Mouse (Mus musculus): Measurements from ENCODE around the gene Gsta1. TPM values are rescaled to one million over a fixed set of nuclear protein-coding genes. Genes with fewer than 3 reads are reported as not detected.
A peak's percentile ranks its signal among the peaks of the same experiment; 100 is the strongest.
"Not testable (repeated sequence)": the region's sequence is repeated elsewhere in the genome, so short reads cannot be mapped to it uniquely, and the experiment has no call there.

Gene Gsta1
- polyA plus RNA-seq, 1 experiment from 2014 or later = not detected

DNA sequence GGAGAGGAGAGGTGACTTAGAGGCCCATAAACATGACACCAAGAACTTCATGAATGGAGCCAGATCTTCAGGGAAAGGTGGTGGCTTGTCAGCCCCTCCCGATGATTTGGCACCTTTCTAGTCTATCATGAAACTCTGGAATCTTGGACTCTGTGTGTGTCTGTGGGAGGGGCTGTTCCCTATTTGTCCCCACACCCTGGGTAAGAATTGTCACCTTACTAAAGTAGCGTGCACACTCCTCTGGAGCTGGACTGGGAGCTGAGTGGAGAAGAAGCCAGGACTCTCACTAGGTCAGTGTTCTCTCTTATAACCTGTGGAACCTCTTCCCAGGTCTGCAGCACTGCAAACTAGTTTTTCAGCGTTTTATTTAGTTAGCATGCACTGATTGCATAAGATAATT, 26.5 kb downstream of the Gsta1 start, which contains the start of gene Gm3776:
Gm3776 (plus strand) TSS at position 216 of the 400 bp plus-strand sequence.
- not testable (repeated sequence) for H3K27me3 ChIP-seq; H3K9me3 ChIP-seq; H3K4me2 ChIP-seq; ATAC-seq (ENCODE audit: low read depth); H3K9ac ChIP-seq; H3K27ac ChIP-seq (replicated peaks); H3K36me3 ChIP-seq; H3K4me3 ChIP-seq; H3K4me1 ChIP-seq (replicated peaks)
- 75% methylated on average over 2 of the region's 3 CpGs for WGBS

GRCm38 (mm10) chr9:78259688-78260087, 29.2 kb downstream of the Gsta1 start:
- not testable (repeated sequence) for H3K27ac ChIP-seq (replicated peaks); H3K9me3 ChIP-seq; H3K4me2 ChIP-seq; H3K27me3 ChIP-seq; H3K36me3 ChIP-seq; H3K4me3 ChIP-seq; H3K4me1 ChIP-seq (replicated peaks); H3K9ac ChIP-seq
- 0% methylated on average over 1 of the region's 6 CpGs for WGBS
- ATAC-seq (ENCODE audit: low read depth) = peak; percentile 47

DNA sequence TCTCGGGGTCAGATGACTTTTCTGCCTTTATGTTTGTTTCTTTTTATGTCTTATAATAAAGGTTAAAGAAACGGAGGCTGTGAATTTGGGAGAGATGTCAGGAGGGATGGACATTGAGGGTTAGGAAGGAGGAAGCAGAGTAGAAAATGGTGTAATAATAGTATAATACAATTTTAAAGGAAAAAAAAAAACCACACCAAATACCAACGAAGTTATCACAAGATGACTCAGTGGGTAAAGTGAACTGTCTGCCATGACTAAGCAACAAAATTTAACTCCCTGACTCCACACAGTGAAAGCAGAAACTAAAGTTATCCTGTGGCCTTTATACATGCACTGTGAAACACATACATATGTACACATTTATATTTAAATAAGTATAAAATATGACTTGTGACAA, 40.5 kb downstream of the Gsta1 start:
- H3K4me1 ChIP-seq (replicated peaks); H3K9me3 ChIP-seq: not testable (repeated sequence)
- WGBS = 89% methylated on average over 3 of the region's 3 CpGs

DNA sequence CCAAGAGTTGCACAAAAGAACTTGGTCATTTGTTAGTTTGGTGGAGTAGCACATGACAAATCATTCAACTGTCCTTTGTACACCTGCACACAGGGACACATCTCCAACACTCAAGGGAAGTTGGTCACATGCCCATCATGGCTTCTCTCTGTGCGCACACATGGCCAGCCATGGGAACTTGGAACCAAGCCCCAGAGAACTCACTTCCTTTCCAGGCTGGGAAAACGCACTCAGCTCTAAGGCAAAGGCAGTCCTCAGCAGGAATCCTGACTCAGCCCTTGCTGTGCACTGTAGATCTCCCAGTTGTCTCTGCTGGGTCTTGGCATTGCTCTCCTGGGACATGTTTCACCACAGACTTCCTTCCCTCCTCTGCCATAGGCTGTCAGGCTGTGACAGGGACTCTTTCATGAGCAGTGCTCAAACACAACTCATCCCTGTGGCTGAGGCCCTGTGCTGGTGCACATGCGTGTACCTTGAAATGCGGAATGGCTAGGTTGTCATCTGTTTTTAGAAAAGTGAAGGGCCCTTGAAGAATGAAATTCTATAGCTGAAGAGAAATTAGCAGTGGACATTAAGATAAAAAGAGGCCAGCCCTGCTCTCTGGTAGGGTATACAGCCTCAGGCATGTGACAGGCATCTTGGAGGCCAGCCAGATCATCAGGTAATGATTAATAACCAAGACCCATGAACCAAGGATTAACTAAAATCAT, 51.7 kb downstream of the Gsta1 start:
- H3K27ac ChIP-seq (replicated peaks); H3K9ac ChIP-seq; H3K4me3 ChIP-seq; H3K36me3 ChIP-seq; H3K27me3 ChIP-seq; H3K4me1 ChIP-seq (replicated peaks); ATAC-seq (ENCODE audit: low read depth); H3K9me3 ChIP-seq; H3K4me2 ChIP-seq: not testable (repeated sequence)
- 91% methylated on average over 4 of the region's 4 CpGs for WGBS

More for the DNA sequence above, 40.5 kb downstream of the Gsta1 start:
- not testable (repeated sequence) for H3K4me3 ChIP-seq; H3K4me2 ChIP-seq; H3K27me3 ChIP-seq; ATAC-seq (ENCODE audit: low read depth); H3K36me3 ChIP-seq; H3K27ac ChIP-seq (replicated peaks); H3K9ac ChIP-seq

DNA sequence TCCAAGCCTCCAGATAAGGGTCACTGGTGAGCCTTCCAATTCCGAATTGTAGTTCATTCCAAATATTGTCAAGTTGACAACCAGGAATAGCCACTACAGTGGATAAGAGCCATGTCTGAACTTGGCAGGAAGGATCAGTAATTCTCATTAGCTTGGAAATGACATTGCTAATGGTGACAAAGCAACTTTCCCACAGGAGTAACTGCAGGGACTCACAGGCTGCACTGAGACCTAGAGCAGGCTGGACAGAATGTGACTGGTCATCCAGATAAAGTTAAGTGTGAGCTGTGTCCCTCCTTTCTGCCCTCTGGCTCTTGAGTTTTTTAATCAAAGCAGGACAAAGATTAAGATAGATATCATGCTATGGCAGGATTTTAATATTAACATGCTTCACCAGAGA, 58.6 kb downstream of the Gsta1 start:
- H3K9me3 ChIP-seq; H3K4me1 ChIP-seq (replicated peaks); H3K27ac ChIP-seq (replicated peaks); ATAC-seq (ENCODE audit: low read depth); H3K27me3 ChIP-seq; H3K4me3 ChIP-seq; H3K9ac ChIP-seq; H3K36me3 ChIP-seq; H3K4me2 ChIP-seq: not testable (repeated sequence)
- WGBS = 89% methylated on average over 1 of the region's 1 CpGs

- H3K4me1 ChIP-seq (replicated peaks); H3K27ac ChIP-seq (replicated peaks); H3K4me3 ChIP-seq; H3K4me2 ChIP-seq; H3K9me3 ChIP-seq; H3K27me3 ChIP-seq; H3K36me3 ChIP-seq; H3K9ac ChIP-seq; ATAC-seq (ENCODE audit: low read depth): not testable (repeated sequence)
- 87% methylated on average over 3 of the region's 3 CpGs for WGBS
Measured at GRCm38 (mm10) chr9:78289723-78290122, 59.3 kb downstream of the Gsta1 start, which contains the start of gene Gm10639. TSS of gene Gm10639 (plus strand) at chr9:78289923.

Other genes starting within 250 kb of the Gsta1 start
- gene Gcm1, start 178.7 kb upstream of the Gsta1 start, polyA plus RNA-seq (2015; fragmentation: Nextera tagmentation; extraction: Ambion mirVana) = not detected in 2 replicates
- 67.7 and 70.0 TPM in 2 replicates for gene Fbxo9, start 121.6 kb upstream of the Gsta1 start, polyA plus RNA-seq (2015; fragmentation: Nextera tagmentation; extraction: Ambion mirVana)
- 37.3 and 40.5 TPM in 2 replicates for gene Ick, start 121.5 kb upstream of the Gsta1 start, polyA plus RNA-seq (2015; fragmentation: Nextera tagmentation; extraction: Ambion mirVana)
- gene Gsta4, start 47.9 kb upstream of the Gsta1 start, polyA plus RNA-seq (2015; fragmentation: Nextera tagmentation; extraction: Ambion mirVana) = 29.2 and 35.4 TPM in 2 replicates
- not detected in 2 replicates for gene Gm3776, start 26.5 kb downstream of the Gsta1 start, polyA plus RNA-seq (2015; fragmentation: Nextera tagmentation; extraction: Ambion mirVana)
- gene Gm10639, start 59.3 kb downstream of the Gsta1 start, polyA plus RNA-seq (2015; fragmentation: Nextera tagmentation; extraction: Ambion mirVana) = not detected in 2 replicates
- not detected in 2 replicates for gene Omt2a, start 84.1 kb downstream of the Gsta1 start, polyA plus RNA-seq (2015; fragmentation: Nextera tagmentation; extraction: Ambion mirVana)
- not detected in 2 replicates for gene Omt2b, start 96.9 kb downstream of the Gsta1 start, polyA plus RNA-seq (2015; fragmentation: Nextera tagmentation; extraction: Ambion mirVana)
- gene Gsta2, start 125.1 kb downstream of the Gsta1 start, polyA plus RNA-seq (2015; fragmentation: Nextera tagmentation; extraction: Ambion mirVana) = not detected in 2 replicates
- 1.9 TPM in 2 replicates for gene Dppa5a, start 137.5 kb downstream of the Gsta1 start, polyA plus RNA-seq (2015; fragmentation: Nextera tagmentation; extraction: Ambion mirVana)
- gene Ooep, start 148.1 kb downstream of the Gsta1 start, polyA plus RNA-seq (2015; fragmentation: Nextera tagmentation; extraction: Ambion mirVana) = 2.6 and 4.6 TPM in 2 replicates
- 0.18 and 0.25 TPM in 2 replicates for gene Ddx43, start 165.1 kb downstream of the Gsta1 start, polyA plus RNA-seq (2015; fragmentation: Nextera tagmentation; extraction: Ambion mirVana)
- gene Cgas, start 212.6 kb downstream of the Gsta1 start, polyA plus RNA-seq (2015; fragmentation: Nextera tagmentation; extraction: Ambion mirVana) = 0.64 and 0.85 TPM in 2 replicates
- 26.6 and 28.4 TPM in 2 replicates for gene Mto1, start 217.6 kb downstream of the Gsta1 start, polyA plus RNA-seq (2015; fragmentation: Nextera tagmentation; extraction: Ambion mirVana)
- gene Gm17324, start 218.1 kb downstream of the Gsta1 start, polyA plus RNA-seq (2015; fragmentation: Nextera tagmentation; extraction: Ambion mirVana) = 1.3 and 1.5 TPM in 2 replicates